Mouse (Mus musculus) cortical plate, adult 2 months (tissue): ENCODE measurements around the gene Gmcl1.

Experiments
- CTCF ChIP-seq: fragments of 200-500 bp; IDR thresholded peaks from 2 replicates; pipeline ENCODE4 v1.5.1; 2011; ENCODE audit warnings: mild to moderate bottlenecking, control low read depth, low read length; ENCODE audit not compliant: insufficient read depth; ENCODE audit errors: extremely low read depth
- POLR2A ChIP-seq: fragments of 200-500 bp; IDR thresholded peaks from 2 replicates; pipeline ENCODE4 v1.6.1; 2011; ENCODE audit warnings: mild to moderate bottlenecking, low read length, control low read depth; ENCODE audit not compliant: insufficient read depth; ENCODE audit errors: extremely low read depth

GRCm38 (mm10) chr6:86777181-86777580 lies 44.0 kb upstream of the Gmcl1 start:
- TF ChIP-seq POLR2A (no peak), CTCF (no peak)
